Mouse (Mus musculus): ENCODE measurements around the gene Cfap77. TPM values are rescaled to one million over a fixed set of nuclear protein-coding genes. Genes with fewer than 3 reads are reported as not detected.

Cfap77 gene
- polyA plus RNA-seq, 1 experiment from 2014 or later = 0.79 TPM

GRCm38 (mm10) chr2:28997161-28997834, 57.6 kb downstream of the Cfap77 start:
- Histone ChIP-seq H3K27me3 (replicated peaks; ENCODE audit: control insufficient read depth, insufficient read depth, low read length) (no peaks in the 10 kb centered on the region), H3K4me1 (ENCODE audit: control insufficient read depth, insufficient read depth, low read length) (no peaks in the 10 kb centered on the region), H3K4me3 (ENCODE audit: low read depth, low read length) (no peak overlapping the region), H3K9me3 (ENCODE audit: control insufficient read depth, low read length) (peaks cover 9% of the 10 kb centered on the region), H3K9ac (ENCODE audit: low read depth, low read length) (no peak overlapping the region), H3K4me2 (ENCODE audit: low read depth, low read length) (no peak overlapping the region), H3K27ac (replicated peaks; ENCODE audit: low read depth, low read length) (no peak overlapping the region), H3K36me3 (ENCODE audit: control insufficient read depth, insufficient read depth, low read length) (no peaks in the 10 kb centered on the region)
- DNase-seq (ENCODE audit: low spot score) = no peak
- ATAC-seq (ENCODE audit: low read depth) = no peak
- 61% methylated on average over 14 of the region's 14 CpGs for WGBS

- ATAC-seq (ENCODE audit: low read depth) (no peak), DNase-seq (ENCODE audit: low spot score) (no peak)
- Histone ChIP-seq H3K4me2 (ENCODE audit: low read depth, low read length) (no peak overlapping the region), H3K9me3 (ENCODE audit: control insufficient read depth, low read length) (peaks cover 9% of the 10 kb centered on the region), H3K27ac (replicated peaks; ENCODE audit: low read depth, low read length) (no peak overlapping the region), H3K4me1 (ENCODE audit: control insufficient read depth, insufficient read depth, low read length) (no peaks in the 10 kb centered on the region), H3K9ac (ENCODE audit: low read depth, low read length) (no peak overlapping the region), H3K4me3 (ENCODE audit: low read depth, low read length) (no peak overlapping the region), H3K36me3 (ENCODE audit: control insufficient read depth, insufficient read depth, low read length) (no peaks in the 10 kb centered on the region), H3K27me3 (replicated peaks; ENCODE audit: control insufficient read depth, insufficient read depth, low read length) (no peaks in the 10 kb centered on the region)
- 52% methylated on average over 4 of the region's 4 CpGs for WGBS
Measured at GRCm38 (mm10) chr2:28995436-28995835, 59.4 kb downstream of the Cfap77 start.

GRCm38 (mm10) chr2:28994014-28994413, 60.9 kb downstream of the Cfap77 start:
- H3K4me1 ChIP-seq (ENCODE audit: control insufficient read depth, insufficient read depth, low read length) = no peaks in the 10 kb centered on the region
- ATAC-seq (ENCODE audit: low read depth) (peak; percentile 67; the same call in 1 of the 2 replicates), DNase-seq (ENCODE audit: low spot score) (peak; percentile 63)
- H3K9ac ChIP-seq (ENCODE audit: low read depth, low read length) = no peak overlapping the region
- peaks cover 9% of the 10 kb centered on the region for H3K9me3 ChIP-seq (ENCODE audit: control insufficient read depth, low read length)
- no peaks in the 10 kb centered on the region for H3K27me3 ChIP-seq (replicated peaks; ENCODE audit: control insufficient read depth, insufficient read depth, low read length)
- 70% methylated on average over 11 of the region's 12 CpGs for WGBS
- H3K36me3 ChIP-seq (ENCODE audit: control insufficient read depth, insufficient read depth, low read length) = no peaks in the 10 kb centered on the region
- no peak overlapping the region for H3K27ac ChIP-seq (replicated peaks; ENCODE audit: low read depth, low read length)
- H3K4me3 ChIP-seq (ENCODE audit: low read depth, low read length) = no peak overlapping the region
- H3K4me2 ChIP-seq (ENCODE audit: low read depth, low read length) = no peak overlapping the region

GRCm38 (mm10) chr2:28988781-28989180, 66.1 kb downstream of the Cfap77 start:
- Histone ChIP-seq H3K27ac (replicated peaks; ENCODE audit: low read depth, low read length) (no peak overlapping the region), H3K36me3 (ENCODE audit: control insufficient read depth, insufficient read depth, low read length) (no peaks in the 10 kb centered on the region), H3K27me3 (replicated peaks; ENCODE audit: control insufficient read depth, insufficient read depth, low read length) (no peaks in the 10 kb centered on the region; the same call in 1 of the 2 replicates), H3K9ac (ENCODE audit: low read depth, low read length) (no peak overlapping the region), H3K4me1 (ENCODE audit: control insufficient read depth, insufficient read depth, low read length) (no peaks in the 10 kb centered on the region), H3K4me2 (ENCODE audit: low read depth, low read length) (no peak overlapping the region), H3K4me3 (ENCODE audit: low read depth, low read length) (no peak overlapping the region), H3K9me3 (ENCODE audit: control insufficient read depth, low read length) (no peaks in the 10 kb centered on the region)
- no peak for DNase-seq (ENCODE audit: low spot score)
- WGBS = 95% methylated on average over 3 of the region's 3 CpGs
- ATAC-seq (ENCODE audit: low read depth) = no peak

- no peak overlapping the region for H3K9ac ChIP-seq (ENCODE audit: low read depth, low read length)
- no peaks in the 10 kb centered on the region for H3K36me3 ChIP-seq (ENCODE audit: control insufficient read depth, insufficient read depth, low read length)
- DNase-seq (ENCODE audit: low spot score) (no peak), ATAC-seq (ENCODE audit: low read depth) (no peak)
- no peak overlapping the region for H3K4me3 ChIP-seq (ENCODE audit: low read depth, low read length)
- peaks cover 10% of the 10 kb centered on the region for H3K27me3 ChIP-seq (replicated peaks; ENCODE audit: control insufficient read depth, insufficient read depth, low read length)
- no peak overlapping the region for H3K4me2 ChIP-seq (ENCODE audit: low read depth, low read length)
- no peak overlapping the region for H3K27ac ChIP-seq (replicated peaks; ENCODE audit: low read depth, low read length)
- 49% methylated on average over 20 of the region's 20 CpGs for WGBS
- H3K4me1 ChIP-seq (ENCODE audit: control insufficient read depth, insufficient read depth, low read length) = no peaks in the 10 kb centered on the region
- H3K9me3 ChIP-seq (ENCODE audit: control insufficient read depth, low read length) = no peaks in the 10 kb centered on the region
Measured at GRCm38 (mm10) chr2:28980080-28980910, 74.6 kb downstream of the Cfap77 start.

- 56% methylated on average over 4 of the region's 4 CpGs for WGBS
- peaks cover 10% of the 10 kb centered on the region for H3K27me3 ChIP-seq (replicated peaks; ENCODE audit: control insufficient read depth, insufficient read depth, low read length)
Measured at GRCm38 (mm10) chr2:28978461-28978860, 76.4 kb downstream of the Cfap77 start.

GRCm38 (mm10) chr2:28976635-28977034, 78.2 kb downstream of the Cfap77 start:
- whole genome bisulfite sequencing = 15% methylated on average over 7 of the region's 7 CpGs
- Histone ChIP-seq H3K27ac (replicated peaks; ENCODE audit: low read depth, low read length) (no peak overlapping the region), H3K36me3 (ENCODE audit: control insufficient read depth, insufficient read depth, low read length) (no peaks in the 10 kb centered on the region), H3K27me3 (replicated peaks; ENCODE audit: control insufficient read depth, insufficient read depth, low read length) (peaks cover 14% of the 10 kb centered on the region), H3K9me3 (ENCODE audit: control insufficient read depth, low read length) (no peaks in the 10 kb centered on the region), H3K9ac (ENCODE audit: low read depth, low read length) (no peak overlapping the region), H3K4me1 (ENCODE audit: control insufficient read depth, insufficient read depth, low read length) (no peaks in the 10 kb centered on the region; the same call in 1 of the 2 replicates), H3K4me3 (ENCODE audit: low read depth, low read length) (no peak overlapping the region), H3K4me2 (ENCODE audit: low read depth, low read length) (no peak overlapping the region)
- DNase-seq (ENCODE audit: low spot score) (peak; percentile 87), ATAC-seq (ENCODE audit: low read depth) (peak; percentile 88)

More at GRCm38 (mm10) chr2:28978461-28978860, 76.4 kb downstream of the Cfap77 start:
- Histone ChIP-seq H3K9ac (ENCODE audit: low read depth, low read length) (no peak overlapping the region), H3K4me3 (ENCODE audit: low read depth, low read length) (no peak overlapping the region), H3K4me1 (ENCODE audit: control insufficient read depth, insufficient read depth, low read length) (no peaks in the 10 kb centered on the region; the same call in 1 of the 2 replicates), H3K4me2 (ENCODE audit: low read depth, low read length) (no peak overlapping the region), H3K36me3 (ENCODE audit: control insufficient read depth, insufficient read depth, low read length) (no peaks in the 10 kb centered on the region), H3K9me3 (ENCODE audit: control insufficient read depth, low read length) (no peaks in the 10 kb centered on the region), H3K27ac (replicated peaks; ENCODE audit: low read depth, low read length) (no peak overlapping the region)
- DNase-seq (ENCODE audit: low spot score) (no peak), ATAC-seq (ENCODE audit: low read depth) (no peak)

GRCm38 (mm10) chr2:28975604-28976003, 79.3 kb downstream of the Cfap77 start:
- ATAC-seq (ENCODE audit: low read depth) (no peak), DNase-seq (ENCODE audit: low spot score) (no peak)
- Histone ChIP-seq H3K9ac (ENCODE audit: low read depth, low read length) (no peak overlapping the region), H3K36me3 (ENCODE audit: control insufficient read depth, insufficient read depth, low read length) (no peaks in the 10 kb centered on the region), H3K27ac (replicated peaks; ENCODE audit: low read depth, low read length) (no peak overlapping the region), H3K4me1 (ENCODE audit: control insufficient read depth, insufficient read depth, low read length) (no peaks in the 10 kb centered on the region; the same call in 1 of the 2 replicates), H3K9me3 (ENCODE audit: control insufficient read depth, low read length) (no peaks in the 10 kb centered on the region), H3K4me2 (ENCODE audit: low read depth, low read length) (no peak overlapping the region), H3K27me3 (replicated peaks; ENCODE audit: control insufficient read depth, insufficient read depth, low read length) (peaks cover 14% of the 10 kb centered on the region), H3K4me3 (ENCODE audit: low read depth, low read length) (no peak overlapping the region)
- 73% methylated on average over 5 of the region's 5 CpGs for WGBS

All from embryonic facial prominence, embryonic 14.5 days (tissue).